Mouse (Mus musculus): ENCODE measurements at regions not wholly inside any gene's neighbourhood (a gene's known extent, or its start where the extent isn't known, plus 50 kb on each side); places are given as distances from the start of the nearest gene placed in this dataset.

GRCm38 (mm10) chr8:89141529-89142235 lies 97.7 kb upstream of the Sall1 start:
- no peak for DNase-seq

- DNase-seq: no peak
Measured at GRCm38 (mm10) chr8:89139876-89140275, 95.9 kb upstream of the Sall1 start.

GRCm38 (mm10) chr8:89138416-89139125 lies 94.6 kb upstream of the Sall1 start:
- no peak for DNase-seq

GRCm38 (mm10) chr8:89134581-89135484 lies 90.9 kb upstream of the Sall1 start:
- peak; percentile 25 for DNase-seq

- no peak for DNase-seq
Measured at GRCm38 (mm10) chr8:89134058-89134457, 90.1 kb upstream of the Sall1 start.

- DNase-seq: no peak
Measured at GRCm38 (mm10) chr8:89121051-89121450, 77.1 kb upstream of the Sall1 start.

- no peak for DNase-seq
Measured at GRCm38 (mm10) chr8:89107895-89108660, 64.1 kb upstream of the Sall1 start.

- no peak for DNase-seq
Measured at GRCm38 (mm10) chr8:89106346-89106745, 62.4 kb upstream of the Sall1 start.

- DNase-seq: no peak
Measured at GRCm38 (mm10) chr8:89097396-89097795, 53.4 kb upstream of the Sall1 start.
